Mouse (Mus musculus): ENCODE results near the gene Twf2. TPM values are rescaled to one million over a fixed set of nuclear protein-coding genes. Genes with fewer than 3 reads are reported as not detected.
A peak's percentile ranks its signal among the peaks of the same experiment; 100 is the strongest.

The Twf2 gene
- polyA plus RNA-seq, 1 experiment from 2014 or later = 69.9 TPM

DNA sequence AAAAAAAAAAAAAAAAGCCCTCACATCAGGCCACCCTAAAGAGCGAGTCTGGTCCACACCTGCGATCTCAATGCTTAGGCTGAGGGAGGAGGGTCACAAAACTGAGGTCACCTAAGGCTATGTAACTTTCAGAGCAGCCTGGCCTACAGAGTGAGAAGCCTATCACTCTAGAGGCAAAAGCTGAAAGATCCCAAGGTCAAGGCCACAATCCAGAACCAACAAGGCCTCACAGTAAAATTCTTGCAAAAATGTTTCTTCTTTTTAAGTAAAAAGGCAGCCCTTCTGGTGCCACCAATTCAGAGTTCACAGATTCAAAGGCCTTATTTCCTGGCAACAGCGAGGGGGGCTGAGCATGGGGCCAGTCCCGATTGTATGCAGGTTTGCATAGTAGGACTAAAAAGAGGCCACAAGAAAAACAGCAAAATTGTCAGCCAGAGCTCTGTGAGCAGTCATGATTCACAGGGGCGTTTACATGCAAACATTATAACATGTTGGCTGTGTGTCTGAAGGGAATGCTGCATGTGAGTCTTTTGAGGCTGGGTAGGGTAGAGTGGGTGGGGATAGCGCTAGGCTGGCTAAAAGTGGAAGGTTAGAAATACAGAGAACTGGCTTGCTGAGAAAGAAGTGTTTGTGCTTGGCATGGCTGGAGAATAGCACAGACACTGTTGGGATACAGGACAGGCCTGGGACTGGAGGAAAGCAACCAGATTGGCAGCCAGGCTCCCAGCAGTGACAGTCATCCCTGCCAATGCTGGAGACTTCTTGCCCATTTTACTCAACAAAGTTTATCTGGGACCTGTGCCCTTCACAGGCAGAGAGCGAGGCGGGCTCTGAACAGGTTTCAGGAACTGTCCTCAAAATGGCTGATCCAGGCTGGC lies 8.7 kb upstream of the Twf2 start:
- WGBS = 86% methylated on average over 8 of the region's 8 CpGs
- no peak for ATAC-seq (ENCODE audit: low read depth)
- Histone ChIP-seq H3K9ac (ENCODE audit: low read length) (no peak overlapping the region), H3K4me2 (ENCODE audit: low read depth, low read length) (no peak overlapping the region), H3K9me3 (ENCODE audit: control insufficient read depth, low read length) (no peaks in the 10 kb centered on the region), H3K4me1 (replicated peaks; ENCODE audit: control insufficient read depth, insufficient read depth, low read length) (peaks cover 7% of the 10 kb centered on the region), H3K27me3 (ENCODE audit: control insufficient read depth, insufficient read depth, low read depth, low read length) (no peaks in the 10 kb centered on the region), H3K4me3 (ENCODE audit: low read length) (no peak overlapping the region), H3K36me3 (ENCODE audit: control insufficient read depth, insufficient read depth, low read length) (peaks cover 41% of the 10 kb centered on the region), H3K27ac (ENCODE audit: low read length) (no peak overlapping the region)

DNA sequence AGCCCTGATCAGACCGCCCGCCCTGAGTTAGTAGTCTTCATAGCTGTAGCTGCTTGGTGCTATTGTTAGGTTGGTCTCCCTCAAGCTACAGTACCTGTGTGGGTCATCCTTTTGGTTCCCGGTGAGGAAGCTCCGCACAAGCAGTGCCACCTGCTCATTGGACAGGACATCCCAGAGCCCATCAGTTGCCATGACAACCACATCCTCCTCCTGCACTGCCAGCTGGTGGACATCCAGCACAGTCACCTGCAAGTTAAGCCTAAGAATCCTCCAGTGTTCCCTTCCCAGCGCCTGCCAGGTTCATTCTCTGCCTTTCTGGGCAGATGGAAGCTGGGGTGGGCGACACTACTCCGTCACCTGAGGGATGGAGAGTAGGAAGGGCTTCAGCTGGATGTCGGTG lies 7.2 kb upstream of the Twf2 start:
- peaks cover 28% of the 10 kb centered on the region for H3K36me3 ChIP-seq (ENCODE audit: control insufficient read depth, insufficient read depth, low read length)
- H3K27ac ChIP-seq (ENCODE audit: low read length) = no peak overlapping the region
- 87% methylated on average over 8 of the region's 8 CpGs for WGBS
- H3K27me3 ChIP-seq (ENCODE audit: control insufficient read depth, insufficient read depth, low read depth, low read length) = no peaks in the 10 kb centered on the region
- no peak for ATAC-seq (ENCODE audit: low read depth)
- peaks cover 15% of the 10 kb centered on the region for H3K4me1 ChIP-seq (replicated peaks; ENCODE audit: control insufficient read depth, insufficient read depth, low read length)
- no peak overlapping the region for H3K9ac ChIP-seq (ENCODE audit: low read length)
- H3K4me3 ChIP-seq (ENCODE audit: low read length) = no peak overlapping the region
- H3K4me2 ChIP-seq (ENCODE audit: low read depth, low read length) = no peak overlapping the region
- no peaks in the 10 kb centered on the region for H3K9me3 ChIP-seq (ENCODE audit: control insufficient read depth, low read length)

DNA sequence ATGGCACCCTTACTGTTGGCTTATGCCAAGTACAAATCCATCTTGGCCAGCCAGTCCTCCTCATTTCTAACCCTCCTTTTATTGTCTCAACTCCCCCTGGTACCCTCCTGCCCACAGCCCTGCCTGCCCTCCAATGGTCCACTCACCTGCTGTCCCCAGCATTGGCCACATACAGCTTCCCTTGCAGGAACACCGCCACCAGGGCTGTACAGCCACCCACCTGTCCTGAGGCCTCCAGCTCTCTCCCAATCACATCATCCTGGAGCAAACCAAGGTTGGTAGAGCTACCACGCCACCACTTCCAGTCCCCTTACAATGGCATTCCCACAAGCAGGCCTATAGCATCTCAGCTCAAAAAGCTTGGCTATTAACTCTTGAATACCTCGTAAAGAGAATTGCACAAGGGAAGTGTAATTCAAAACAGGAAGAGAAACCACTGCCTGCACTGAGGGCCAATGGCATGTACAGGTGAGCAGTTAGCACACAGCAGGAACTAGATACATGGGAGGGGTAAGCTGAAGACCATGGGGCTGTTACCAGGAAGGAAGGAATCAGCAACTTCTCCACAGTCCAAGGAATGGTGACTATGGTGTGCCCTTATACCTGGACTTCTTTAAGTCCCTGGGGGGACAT lies 5.7 kb upstream of the Twf2 start:
- Histone ChIP-seq H3K9me3 (ENCODE audit: control insufficient read depth, low read length) (no peaks in the 10 kb centered on the region), H3K36me3 (ENCODE audit: control insufficient read depth, insufficient read depth, low read length) (peaks cover 19% of the 10 kb centered on the region), H3K27me3 (ENCODE audit: control insufficient read depth, insufficient read depth, low read depth, low read length) (no peaks in the 10 kb centered on the region), H3K4me1 (replicated peaks; ENCODE audit: control insufficient read depth, insufficient read depth, low read length) (peaks cover 16% of the 10 kb centered on the region), H3K4me3 (ENCODE audit: low read length) (no peak overlapping the region), H3K27ac (ENCODE audit: low read length) (no peak overlapping the region), H3K9ac (ENCODE audit: low read length) (no peak overlapping the region), H3K4me2 (ENCODE audit: low read depth, low read length) (no peak overlapping the region)
- 77% methylated on average over 3 of the region's 3 CpGs for WGBS
- ATAC-seq (ENCODE audit: low read depth) = no peak

DNA sequence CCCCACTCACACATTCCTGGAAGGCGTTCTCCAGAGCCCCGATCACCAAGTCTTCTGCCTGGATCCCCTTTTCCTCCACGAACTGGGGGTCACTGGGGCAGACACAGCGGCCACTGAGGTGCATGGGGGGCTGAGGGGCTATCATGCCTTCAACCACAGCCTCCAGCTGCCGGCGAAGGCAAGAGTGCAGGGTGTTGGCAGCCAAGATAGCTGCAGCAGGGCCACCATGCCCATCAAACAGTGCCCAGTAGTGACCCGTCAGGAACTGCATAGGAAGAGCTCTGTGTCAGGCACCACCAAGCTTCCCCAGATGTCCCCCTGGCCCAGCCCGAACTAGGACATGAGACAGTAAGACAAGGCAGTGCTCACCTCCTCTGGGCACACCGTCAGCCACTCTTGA lies 5.2 kb upstream of the Twf2 start:
- peak overlapping the region; percentile 78; the same call in 1 of the 2 replicates for H3K4me2 ChIP-seq (ENCODE audit: low read depth, low read length)
- H3K4me1 ChIP-seq (replicated peaks; ENCODE audit: control insufficient read depth, insufficient read depth, low read length) = peaks cover 18% of the 10 kb centered on the region
- no peaks in the 10 kb centered on the region for H3K9me3 ChIP-seq (ENCODE audit: control insufficient read depth, low read length)
- no peak overlapping the region for H3K27ac ChIP-seq (ENCODE audit: low read length)
- no peaks in the 10 kb centered on the region for H3K27me3 ChIP-seq (ENCODE audit: control insufficient read depth, insufficient read depth, low read depth, low read length)
- H3K36me3 ChIP-seq (ENCODE audit: control insufficient read depth, insufficient read depth, low read length) = peaks cover 19% of the 10 kb centered on the region
- ATAC-seq (ENCODE audit: low read depth) = no peak
- 90% methylated on average over 9 of the region's 9 CpGs for WGBS
- H3K4me3 ChIP-seq (ENCODE audit: low read length) = peak overlapping the region; percentile 65
- peak overlapping the region; percentile 78 for H3K9ac ChIP-seq (ENCODE audit: low read length)

DNA sequence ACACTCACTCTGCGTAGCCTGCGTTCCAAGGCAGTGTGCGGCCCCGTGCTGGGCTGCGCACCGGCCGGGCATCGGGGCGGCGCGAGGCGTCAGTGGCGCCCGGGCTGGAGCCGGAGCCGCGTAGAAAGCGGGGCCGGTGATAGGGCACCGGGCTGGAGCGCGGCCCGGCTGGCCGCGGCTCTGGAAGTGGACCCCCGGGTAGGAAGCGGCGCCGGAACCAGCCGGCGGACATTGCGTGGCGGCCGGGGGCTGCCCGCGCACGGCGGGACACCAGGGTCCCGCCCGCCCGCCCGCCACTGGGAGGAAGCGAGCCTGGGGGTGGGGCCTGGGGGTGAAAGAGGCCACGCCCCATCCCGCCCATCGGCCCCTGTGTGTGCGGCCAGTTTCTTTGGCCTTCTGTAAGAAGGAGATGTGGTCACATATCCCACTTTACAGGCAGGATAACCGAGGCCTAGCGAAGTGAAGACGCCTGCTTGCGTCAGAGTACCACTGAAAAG lies 3.9 kb upstream of the Twf2 start:
- peak; percentile 65 for ATAC-seq (ENCODE audit: low read depth)
- H3K4me3 ChIP-seq (ENCODE audit: low read length) = peak overlapping the region; percentile 65
- 2% methylated on average over 32 of the region's 51 CpGs for WGBS

DNA sequence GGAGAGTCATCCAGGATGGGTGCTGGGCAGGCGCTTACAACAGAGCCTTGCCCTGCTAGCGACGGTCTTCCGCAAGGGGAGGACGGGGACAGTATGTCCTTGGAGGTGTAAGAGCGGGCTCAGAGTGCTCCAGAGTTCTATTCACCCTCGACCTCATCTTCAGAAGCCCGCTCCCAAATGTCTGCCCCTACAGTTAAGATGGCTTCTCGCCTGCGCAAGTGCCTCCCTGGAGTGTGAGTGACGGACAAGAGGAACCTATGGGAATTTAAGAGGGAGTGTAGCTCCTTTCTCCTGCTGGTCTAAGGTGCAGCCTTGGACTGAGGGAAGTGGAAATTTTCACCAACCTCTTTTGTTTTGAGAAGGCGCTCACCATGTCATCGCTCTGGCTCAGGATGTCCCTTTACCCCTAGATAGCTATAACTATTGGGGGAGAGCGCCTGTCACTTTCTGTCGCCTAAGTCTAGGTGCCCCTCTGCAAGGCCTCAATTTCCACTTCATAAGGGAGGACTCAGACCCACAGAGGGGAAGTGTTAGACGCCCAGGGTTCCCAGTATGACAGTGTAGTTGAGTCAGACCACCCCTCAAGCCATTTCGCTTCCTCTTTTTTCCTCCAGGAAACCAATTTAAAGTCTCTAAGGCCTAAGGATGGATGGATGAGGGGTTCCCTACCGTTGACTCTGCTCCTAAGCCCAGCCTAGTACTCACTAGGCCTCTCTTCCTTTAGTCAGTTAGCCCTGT lies 3.2 kb upstream of the Twf2 start, which contains the start of gene Ppm1m:
Gene Ppm1m, minus strand, starts transcription at position 212 of the 738 bp plus-strand sequence.
- Histone ChIP-seq H3K27ac (ENCODE audit: low read length) (peak within 1 kb of the TSS; percentile 45), H3K4me3 (ENCODE audit: low read length) (peak within 1 kb of the TSS; percentile 65), H3K9me3 (ENCODE audit: control insufficient read depth, low read length) (no peaks in the 10 kb centered on the region), H3K36me3 (ENCODE audit: control insufficient read depth, insufficient read depth, low read length) (peaks cover 15% of the 10 kb centered on the region), H3K4me2 (ENCODE audit: low read depth, low read length) (peak within 1 kb of the TSS; percentile 78), H3K9ac (ENCODE audit: low read length) (peak within 1 kb of the TSS; percentile 78), H3K27me3 (ENCODE audit: control insufficient read depth, insufficient read depth, low read depth, low read length) (no peaks in the 10 kb centered on the region), H3K4me1 (replicated peaks; ENCODE audit: control insufficient read depth, insufficient read depth, low read length) (peaks cover 28% of the 10 kb centered on the region)
- ATAC-seq (ENCODE audit: low read depth) = peak; percentile 6; the same call in 1 of the 2 replicates
- WGBS = 45% methylated on average over 18 of the region's 18 CpGs

More for the DNA sequence above, 3.9 kb upstream of the Twf2 start:
- H3K36me3 ChIP-seq (ENCODE audit: control insufficient read depth, insufficient read depth, low read length) = peaks cover 15% of the 10 kb centered on the region
- H3K4me2 ChIP-seq (ENCODE audit: low read depth, low read length) = peak overlapping the region; percentile 78
- no peaks in the 10 kb centered on the region for H3K27me3 ChIP-seq (ENCODE audit: control insufficient read depth, insufficient read depth, low read depth, low read length)
- peak overlapping the region; percentile 45 for H3K27ac ChIP-seq (ENCODE audit: low read length)
- no peaks in the 10 kb centered on the region for H3K9me3 ChIP-seq (ENCODE audit: control insufficient read depth, low read length)
- H3K4me1 ChIP-seq (replicated peaks; ENCODE audit: control insufficient read depth, insufficient read depth, low read length) = peaks cover 24% of the 10 kb centered on the region
- peak overlapping the region; percentile 78 for H3K9ac ChIP-seq (ENCODE audit: low read length)

DNA sequence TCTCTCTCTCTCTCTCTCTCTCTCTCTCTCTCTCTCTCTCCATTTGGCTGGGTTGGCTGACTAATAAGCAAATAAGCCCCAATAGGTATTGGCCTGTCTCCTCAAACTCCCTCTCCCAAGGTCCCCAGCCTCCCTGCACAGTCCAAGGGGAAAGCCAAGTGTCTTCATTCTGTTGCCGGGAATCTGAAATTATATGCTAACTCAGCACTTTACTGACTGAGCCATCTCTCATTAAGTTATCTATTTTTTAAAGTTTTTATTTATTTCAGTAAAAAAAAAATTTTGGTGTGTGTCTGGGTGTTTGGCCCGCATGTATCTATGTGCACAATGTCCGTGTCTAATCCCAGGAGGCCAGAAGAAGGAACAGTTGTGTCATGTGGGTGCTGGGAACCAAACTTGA lies 1.0 kb upstream of the Twf2 start:
- Histone ChIP-seq H3K9ac (ENCODE audit: low read length) (no peak overlapping the region), H3K9me3 (ENCODE audit: control insufficient read depth, low read length) (no peaks in the 10 kb centered on the region), H3K27ac (ENCODE audit: low read length) (no peak overlapping the region), H3K27me3 (ENCODE audit: control insufficient read depth, insufficient read depth, low read depth, low read length) (no peaks in the 10 kb centered on the region), H3K4me1 (replicated peaks; ENCODE audit: control insufficient read depth, insufficient read depth, low read length) (peaks cover 32% of the 10 kb centered on the region), H3K4me3 (ENCODE audit: low read length) (no peak overlapping the region), H3K4me2 (ENCODE audit: low read depth, low read length) (no peak overlapping the region), H3K36me3 (ENCODE audit: control insufficient read depth, insufficient read depth, low read length) (peaks cover 2% of the 10 kb centered on the region; the same call in 1 of the 2 replicates)
- ATAC-seq (ENCODE audit: low read depth) = no peak
- WGBS = 77% methylated on average over 3 of the region's 3 CpGs

DNA sequence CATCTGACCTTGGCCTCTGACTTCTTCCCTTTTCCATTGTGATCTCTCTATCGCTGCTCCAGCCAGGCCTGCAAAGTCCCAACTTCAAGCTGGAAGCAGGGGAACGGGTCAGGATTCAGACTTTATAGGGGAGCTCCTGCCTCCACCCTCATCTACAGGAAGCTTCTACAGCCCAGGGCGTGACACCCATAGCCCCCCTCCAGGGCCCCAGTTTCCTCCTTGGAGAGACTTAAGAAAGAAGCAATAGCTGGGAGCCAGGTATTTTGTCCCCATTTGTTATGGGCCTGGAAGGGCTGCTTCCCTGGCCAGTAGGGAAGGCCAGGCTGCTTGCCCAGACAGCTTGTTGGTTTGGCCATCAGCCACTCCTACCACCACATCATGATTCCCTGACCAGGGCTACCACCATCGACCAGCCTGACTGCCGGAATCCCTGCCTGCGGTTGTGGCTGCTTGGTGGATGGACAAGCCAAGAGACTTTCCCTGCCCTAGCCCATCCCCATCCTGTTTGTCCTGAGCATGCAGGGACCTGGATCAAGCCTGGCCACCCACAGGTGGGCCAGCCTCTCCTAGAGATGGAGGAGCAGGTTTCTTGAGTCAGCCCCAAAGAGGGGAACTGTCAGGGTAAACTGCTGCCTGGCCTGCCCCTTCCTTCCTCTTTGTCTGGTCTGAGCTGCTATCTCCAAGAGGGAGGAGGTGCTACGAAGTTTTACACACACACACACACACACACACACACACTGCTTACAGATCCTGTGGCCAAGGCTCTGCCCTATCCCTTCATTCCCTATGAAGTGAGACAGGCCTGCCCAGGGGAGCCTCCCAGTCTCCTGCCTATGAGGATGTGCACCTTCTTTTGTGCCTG lies 1.3 kb downstream of the Twf2 start:
- peaks cover 27% of the 10 kb centered on the region for H3K4me1 ChIP-seq (replicated peaks; ENCODE audit: control insufficient read depth, insufficient read depth, low read length)
- peak overlapping the region; percentile 66 for H3K4me2 ChIP-seq (ENCODE audit: low read depth, low read length)
- no peaks in the 10 kb centered on the region for H3K27me3 ChIP-seq (ENCODE audit: control insufficient read depth, insufficient read depth, low read depth, low read length)
- peak overlapping the region; percentile 0; the same call in 1 of the 2 replicates for H3K4me3 ChIP-seq (ENCODE audit: low read length)
- H3K27ac ChIP-seq (ENCODE audit: low read length) = no peak overlapping the region
- ATAC-seq (ENCODE audit: low read depth) = no peak
- no peaks in the 10 kb centered on the region for H3K36me3 ChIP-seq (ENCODE audit: control insufficient read depth, insufficient read depth, low read length)
- no peaks in the 10 kb centered on the region for H3K9me3 ChIP-seq (ENCODE audit: control insufficient read depth, low read length)
- WGBS = 49% methylated on average over 7 of the region's 7 CpGs
- no peak overlapping the region; the same call in 1 of the 2 replicates for H3K9ac ChIP-seq (ENCODE audit: low read length)

Data from lung, embryonic 16.5 days (tissue).